Mouse (Mus musculus) heart, embryonic 12.5 days (tissue): ENCODE results near the gene Bnipl. TPM values are rescaled to one million over a fixed set of nuclear protein-coding genes. Genes with fewer than 3 reads are reported as not detected.

Experiments used
- ATAC-seq: fragments of 200-750 bp; cut with Nextera tagmentation; 2 replicates; pipeline ENCODE4 v1.8.0; 2017; ENCODE audit warnings: moderate TSS enrichment, moderate library complexity; ENCODE audit not compliant: insufficient number of reproducible peaks, low FRiP score
- H3K27ac ChIP-seq: fragments of 300-500 bp; sonication (generic); 2 replicates; pipeline ENCODE4 v1.5.1; 2016; ENCODE audit warnings: mild to moderate bottlenecking, moderate library complexity; ENCODE audit not compliant: poor library complexity, severe bottlenecking
- H3K27me3 ChIP-seq: fragments of 300-500 bp; sonication (generic); replicated peaks from 2 replicates; pipeline ENCODE4 v1.6.1; 2016; ENCODE audit warnings: mild to moderate bottlenecking, moderate library complexity
- H3K36me3 ChIP-seq: fragments of 300-500 bp; sonication (generic); 2 replicates; pipeline ENCODE4 v1.6.1; 2016; ENCODE audit warnings: mild to moderate bottlenecking, moderate library complexity
- H3K4me1 ChIP-seq: fragments of 300-500 bp; sonication (generic); replicated peaks from 2 replicates; pipeline ENCODE4 v1.6.1; 2016; ENCODE audit warnings: mild to moderate bottlenecking
- H3K4me2 ChIP-seq: fragments of 300-500 bp; sonication (generic); 2 replicates; pipeline ENCODE4 v1.6.1; 2016; ENCODE audit warnings: mild to moderate bottlenecking, moderate library complexity
- H3K4me3 ChIP-seq: fragments of 300-500 bp; sonication (generic); 2 replicates; pipeline ENCODE4 v1.5.1; 2016; ENCODE audit warnings: mild to moderate bottlenecking
- H3K9ac ChIP-seq: fragments of 300-500 bp; sonication (generic); 2 replicates; pipeline ENCODE4 v1.6.1; 2016; ENCODE audit warnings: mild to moderate bottlenecking, moderate library complexity
- H3K9me3 ChIP-seq: fragments of 300-500 bp; sonication (generic); replicated peaks from 2 replicates; pipeline ENCODE4 v1.6.1; 2016; ENCODE audit warnings: mild to moderate bottlenecking, moderate library complexity
- WGBS: fragments of 180-500 bp; shearing (Covaris S2); methylation state at CpG from one replicate; pipeline ENCODE4 v1.1.7; 2016; 5-methylcytosine and 5-hydroxymethylcytosine counted together
- polyA plus RNA-seq: library from polyadenylated mRNA; unstranded; fragments of >200 nt; fragmentation: Nextera tagmentation; extraction: Ambion mirVana; gene quantifications from 2 replicates; pipeline ENCODE4 v1.2.1, GENCODE M21; 2016

The Bnipl gene
- polyA plus RNA-seq, 1 experiment from 2014 or later, result not detected

GRCm38 (mm10) chr3:95228894-95229780, 21.9 kb downstream of the Bnipl start:
- no peak for ATAC-seq
- under 1% methylated on average over 38 of the region's 43 CpGs for WGBS
- Histone ChIP-seq H3K4me2 (peak overlapping the region; percentile 86), H3K4me3 (peak overlapping the region; percentile 97), H3K36me3 (peaks cover 45% of the 10 kb centered on the region), H3K27me3 (no peaks in the 10 kb centered on the region), H3K4me1 (peaks cover 58% of the 10 kb centered on the region), H3K27ac (peak overlapping the region; percentile 88), H3K9ac (peak overlapping the region; percentile 98), H3K9me3 (no peaks in the 10 kb centered on the region)

- Histone ChIP-seq H3K9me3 (no peaks in the 10 kb centered on the region), H3K27ac (peak within 1 kb of the TSS; percentile 88), H3K4me1 (peaks cover 62% of the 10 kb centered on the region), H3K27me3 (no peaks in the 10 kb centered on the region), H3K9ac (peak within 1 kb of the TSS; percentile 98), H3K4me3 (peak within 1 kb of the TSS; percentile 97), H3K36me3 (peaks cover 45% of the 10 kb centered on the region), H3K4me2 (peak within 1 kb of the TSS; percentile 86)
- WGBS, result under 1% methylated on average over 48 of the region's 64 CpGs
- peak; percentile 88 for ATAC-seq
These were observed 22.7 kb downstream of the Bnipl start, which contains the start of gene Cdc42se1 for GRCm38 (mm10) chr3:95228148-95228893. Gene Cdc42se1, plus strand, starts transcription at chr3:95228732.

- H3K4me1 ChIP-seq, result peaks cover 53% of the 10 kb centered on the region
- no peaks in the 10 kb centered on the region for H3K27me3 ChIP-seq
- H3K36me3 ChIP-seq, result peaks cover 45% of the 10 kb centered on the region
- H3K27ac ChIP-seq, result no peak overlapping the region
- peak overlapping the region; percentile 56 for H3K4me2 ChIP-seq
- H3K9ac ChIP-seq, result peak overlapping the region; percentile 64; the same call in 1 of the 2 replicates
- 43% methylated on average over 1 of the region's 1 CpGs for WGBS
- no peaks in the 10 kb centered on the region for H3K9me3 ChIP-seq
- H3K4me3 ChIP-seq, result peak overlapping the region; percentile 97
- no peak for ATAC-seq
These were observed 23.8 kb downstream of the Bnipl start for GRCm38 (mm10) chr3:95227214-95227613.

- H3K27me3 ChIP-seq, result no peaks in the 10 kb centered on the region
- H3K4me2 ChIP-seq, result no peak overlapping the region
- H3K27ac ChIP-seq, result no peak overlapping the region
- WGBS, result 27% methylated on average over 6 of the region's 6 CpGs
- peaks cover 56% of the 10 kb centered on the region for H3K36me3 ChIP-seq
- no peak for ATAC-seq
- H3K4me3 ChIP-seq, result no peak overlapping the region
- H3K9me3 ChIP-seq, result no peaks in the 10 kb centered on the region
- peaks cover 25% of the 10 kb centered on the region for H3K4me1 ChIP-seq
- H3K9ac ChIP-seq, result peak overlapping the region; percentile 48; the same call in 1 of the 2 replicates
These were observed 26.7 kb downstream of the Bnipl start for GRCm38 (mm10) chr3:95224295-95224694.

- Histone ChIP-seq H3K4me1 (peaks cover 25% of the 10 kb centered on the region), H3K27ac (no peak overlapping the region), H3K9ac (no peak overlapping the region), H3K4me2 (no peak overlapping the region), H3K9me3 (no peaks in the 10 kb centered on the region), H3K36me3 (peaks cover 56% of the 10 kb centered on the region), H3K27me3 (no peaks in the 10 kb centered on the region), H3K4me3 (no peak overlapping the region)
- WGBS, result 88% methylated on average over 2 of the region's 2 CpGs
- ATAC-seq, result no peak
These were observed 28.0 kb downstream of the Bnipl start for GRCm38 (mm10) chr3:95223041-95223440.

GRCm38 (mm10) chr3:95218466-95219137, 32.4 kb downstream of the Bnipl start:
- Histone ChIP-seq H3K9ac (no peak overlapping the region), H3K9me3 (no peaks in the 10 kb centered on the region), H3K27ac (peak overlapping the region; percentile 99; the same call in 1 of the 2 replicates), H3K4me1 (peaks cover 9% of the 10 kb centered on the region), H3K4me3 (peak overlapping the region; percentile 80), H3K36me3 (peaks cover 54% of the 10 kb centered on the region), H3K4me2 (peak overlapping the region; percentile 71), H3K27me3 (no peaks in the 10 kb centered on the region)
- 74% methylated on average over 6 of the region's 6 CpGs for WGBS
- no peak for ATAC-seq

- Histone ChIP-seq H3K4me3 (peak within 1 kb of the TSS; percentile 80), H3K27ac (peak within 1 kb of the TSS; percentile 99), H3K9ac (peak within 1 kb of the TSS; percentile 91), H3K4me1 (peaks cover 9% of the 10 kb centered on the region), H3K9me3 (no peaks in the 10 kb centered on the region), H3K4me2 (peak within 1 kb of the TSS; percentile 71), H3K36me3 (peaks cover 45% of the 10 kb centered on the region), H3K27me3 (no peaks in the 10 kb centered on the region)
- ATAC-seq, result peak; percentile 92
- under 1% methylated on average over 56 of the region's 56 CpGs for WGBS
These were observed 33.5 kb downstream of the Bnipl start, which contains the start of gene Gabpb2 for GRCm38 (mm10) chr3:95217255-95218134. Gene Gabpb2, minus strand, starts transcription at chr3:95217916.

GRCm38 (mm10) chr3:95216655-95217254, 34.2 kb downstream of the Bnipl start:
- Histone ChIP-seq H3K4me3 (peak overlapping the region; percentile 80), H3K27ac (peak overlapping the region; percentile 99), H3K4me2 (peak overlapping the region; percentile 71), H3K36me3 (peaks cover 46% of the 10 kb centered on the region), H3K4me1 (peaks cover 9% of the 10 kb centered on the region), H3K9me3 (no peaks in the 10 kb centered on the region), H3K27me3 (no peaks in the 10 kb centered on the region), H3K9ac (peak overlapping the region; percentile 91)
- peak; percentile 20 for ATAC-seq
- 21% methylated on average over 4 of the region's 4 CpGs for WGBS

GRCm38 (mm10) chr3:95213609-95213975, 37.4 kb downstream of the Bnipl start:
- WGBS, result 97% methylated on average over 1 of the region's 1 CpGs
- Histone ChIP-seq H3K4me2 (no peak overlapping the region), H3K27ac (no peak overlapping the region), H3K27me3 (no peaks in the 10 kb centered on the region), H3K9me3 (no peaks in the 10 kb centered on the region), H3K9ac (no peak overlapping the region), H3K36me3 (peaks cover 32% of the 10 kb centered on the region), H3K4me1 (peaks cover 9% of the 10 kb centered on the region), H3K4me3 (no peak overlapping the region)
- ATAC-seq, result no peak
